In the genomic region with DNA sequence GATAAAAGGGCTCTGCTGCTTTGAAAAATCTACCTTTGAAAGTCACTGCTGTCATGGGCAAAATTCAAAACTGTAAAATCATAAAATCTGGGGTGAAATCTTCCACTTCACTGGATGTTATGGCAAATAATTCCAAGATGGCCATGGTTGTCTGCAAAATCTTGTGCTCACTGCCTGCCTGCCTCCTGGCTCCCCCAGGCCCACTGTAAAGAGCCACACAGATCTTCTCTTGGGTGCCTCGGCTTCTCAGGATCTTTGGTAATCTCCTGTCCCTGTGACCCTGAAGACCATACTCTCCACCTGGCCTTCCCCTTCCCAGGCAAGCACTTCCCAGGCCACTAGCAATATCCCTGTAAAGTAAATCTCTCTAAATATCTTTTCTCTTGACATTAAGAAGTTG, we compare ENCODE assay signal across 28 mouse cellular contexts.
"Had no signal": no experiment of that assay in that cellular context is flagged by ENCODE, and none has a peak within 500 bp of the region (broad histone marks: within the 10 kb centered on the region; RNA-seq: fewer than 3 reads in every experiment).

No protein-coding gene starts in this region.

- H3K27ac ChIP-seq: limb, embryonic 10.5 days; limb, embryonic 12.5 days; limb, embryonic 13.5 days; limb, embryonic 15.5 days; liver, embryonic 12.5 days; liver, embryonic 13.5 days; liver, embryonic 14.5 days; liver, embryonic 15.5 days; lung, embryonic 15.5 days; macrophage; midbrain, embryonic 10.5 days; midbrain, embryonic 12.5 days; midbrain, embryonic 13.5 days; midbrain, embryonic 15.5 days; neural tube, embryonic 12.5 days had no signal

- H3K27me3 ChIP-seq: limb, embryonic 12.5 days; limb, embryonic 13.5 days; limb, embryonic 15.5 days; liver, embryonic 12.5 days; liver, embryonic 13.5 days; liver, embryonic 15.5 days; lung, embryonic 15.5 days; megakaryocyte, embryonic 14.5 days; midbrain, embryonic 12.5 days; midbrain, embryonic 13.5 days; midbrain, embryonic 15.5 days; neural tube, embryonic 12.5 days had no signal

- H3K4me1 ChIP-seq: limb, embryonic 10.5 days; limb, embryonic 12.5 days; limb, embryonic 13.5 days; limb, embryonic 15.5 days; liver, embryonic 12.5 days; liver, embryonic 13.5 days; liver, embryonic 15.5 days; lung, embryonic 15.5 days; megakaryocyte, embryonic 14.5 days; midbrain, embryonic 10.5 days; midbrain, embryonic 13.5 days; neural tube, embryonic 12.5 days had no signal

- H3K4me3 ChIP-seq: limb, embryonic 10.5 days; limb, embryonic 12.5 days; limb, embryonic 13.5 days; limb, embryonic 15.5 days; liver, embryonic 12.5 days; liver, embryonic 13.5 days; liver, embryonic 15.5 days; lung, embryonic 15.5 days; megakaryocyte, embryonic 14.5 days; midbrain, embryonic 10.5 days; midbrain, embryonic 12.5 days; midbrain, embryonic 13.5 days; midbrain, embryonic 15.5 days; myocyte; neural tube, embryonic 12.5 days had no signal

- H3K36me3 ChIP-seq: limb, embryonic 10.5 days; limb, embryonic 12.5 days; limb, embryonic 13.5 days; limb, embryonic 15.5 days; liver, embryonic 12.5 days; liver, embryonic 13.5 days; liver, embryonic 15.5 days; lung, embryonic 15.5 days; midbrain, embryonic 10.5 days; midbrain, embryonic 12.5 days; midbrain, embryonic 13.5 days; midbrain, embryonic 15.5 days; neural tube, embryonic 12.5 days had no signal

- H3K9me3 ChIP-seq: limb, embryonic 10.5 days; limb, embryonic 12.5 days; limb, embryonic 13.5 days; limb, embryonic 15.5 days; liver, embryonic 12.5 days; liver, embryonic 13.5 days; lung, embryonic 15.5 days; midbrain, embryonic 10.5 days; midbrain, embryonic 12.5 days; midbrain, embryonic 13.5 days; midbrain, embryonic 15.5 days; neural tube, embryonic 12.5 days had no signal

- DNase-seq: left cerebral cortex, postnatal 4 days; liver; liver, embryonic 13.5 days; liver, postnatal 0 days; lung, adult 18-20 months; lung, adult 2 months; lung, embryonic 14.5 days; lung, postnatal 10 days; lung, postnatal 14 days; lung, postnatal 36 days; lung, postnatal 4 days; midbrain, embryonic 14.5 days had no signal
